Mouse (Mus musculus) cerebellum, adult 2 months (tissue): ENCODE measurements around the gene Ispd. TPM values are rescaled to one million over a fixed set of nuclear protein-coding genes. Genes with fewer than 3 reads are reported as not detected.

Experiments used
- DNase-seq, 2 experiments: peaks; one replicate each; pipeline ENCODE4 v3.0.0; 2021
- H3K27ac ChIP-seq: fragments of 200-500 bp; 2 replicates; pipeline ENCODE4 v1.5.1; 2012; ENCODE audit warnings: low read length, control low read depth, inconsistent platforms; ENCODE audit not compliant: insufficient read depth
- H3K27me3 ChIP-seq: fragments of 200-500 bp; 2 replicates; pipeline ENCODE4 v1.6.1; 2012; ENCODE audit warnings: inconsistent platforms, mild to moderate bottlenecking, low read length, moderate library complexity; ENCODE audit not compliant: control insufficient read depth, insufficient read depth
- H3K4me1 ChIP-seq: fragments of 200-500 bp; 2 replicates; pipeline ENCODE4 v1.6.1; 2011; ENCODE audit warnings: low read length; ENCODE audit not compliant: control insufficient read depth, insufficient read depth
- H3K4me3 ChIP-seq: fragments of 200-500 bp; replicated peaks from 2 replicates; pipeline ENCODE3; 2011; ENCODE audit warnings: mild to moderate bottlenecking, low read depth, low read length, control low read depth; ENCODE audit not compliant: insufficient read depth
- CTCF ChIP-seq: fragments of 200-500 bp; IDR thresholded peaks from 2 replicates; pipeline ENCODE4 v1.5.1; 2011; ENCODE audit warnings: low read depth, mild to moderate bottlenecking, control low read depth, low read length, moderate library complexity, borderline replicate concordance; ENCODE audit not compliant: insufficient read depth
- POLR2A ChIP-seq: fragments of 200-500 bp; IDR thresholded peaks from 2 replicates; pipeline ENCODE4 v1.6.1; 2011; ENCODE audit warnings: low read length, control low read depth, borderline replicate concordance; ENCODE audit not compliant: insufficient read depth
- WGBS: fragments of 180-500 bp; shearing (Covaris S2); methylation state at CpG from one replicate; pipeline ENCODE4 v1.1.7; 2018; 5-methylcytosine and 5-hydroxymethylcytosine counted together
- polyA plus RNA-seq: library from polyadenylated mRNA; depleted of rRNA; stranded (reverse); fragments of >200 nt; gene quantifications from 2 replicates; pipeline ENCODE4 v1.2.3, GENCODE M21; 2012; rRNA removed

Ispd gene
- polyA plus RNA-seq, 1 experiment, result 6.6 TPM

GRCm38 (mm10) chr12:36726026-36726425, 344.8 kb downstream of the Ispd start:
- Histone ChIP-seq H3K4me1 (no peaks in the 10 kb centered on the region), H3K4me3 (no peak overlapping the region), H3K27me3 (no peaks in the 10 kb centered on the region), H3K27ac (no peak overlapping the region)
- TF ChIP-seq POLR2A (no peak), CTCF (no peak)
- 64% methylated on average over 1 of the region's 1 CpGs for WGBS
- DNase-seq, result no peak

GRCm38 (mm10) chr12:36733673-36734371, 352.6 kb downstream of the Ispd start:
- Histone ChIP-seq H3K4me3 (no peak overlapping the region), H3K27ac (no peak overlapping the region), H3K4me1 (no peaks in the 10 kb centered on the region), H3K27me3 (no peaks in the 10 kb centered on the region)
- TF ChIP-seq POLR2A (no peak), CTCF (no peak)
- DNase-seq, result no peak
- WGBS, result 58% methylated on average over 4 of the region's 4 CpGs

Other genes with a start within 250 kb of the Ispd start
- gene Ankmy2, start 224.3 kb upstream of the Ispd start, polyA plus RNA-seq, result 39.4 and 41.2 TPM in 2 replicates
- gene Bzw2, start 223.4 kb upstream of the Ispd start, polyA plus RNA-seq, result 35.3 and 36.9 TPM in 2 replicates
- gene Lrrc72, start 128.1 kb upstream of the Ispd start, polyA plus RNA-seq, result not detected in 2 replicates
- 2.3 and 7.5 TPM in 2 replicates for gene Sostdc1, start 67.3 kb upstream of the Ispd start, polyA plus RNA-seq
- gene D630036H23Rik, start 731 bp downstream of the Ispd start, polyA plus RNA-seq, result 0.54 and 0.59 TPM in 2 replicates